Mouse (Mus musculus): ENCODE data around the gene Ccdc171. TPM values are rescaled to one million over a fixed set of nuclear protein-coding genes. Genes with fewer than 3 reads are reported as not detected.
"Not testable (repeated sequence)": the region's sequence is repeated elsewhere in the genome, so short reads cannot be mapped to it uniquely, and the experiment has no call there.

The Ccdc171 gene
- polyA plus RNA-seq, 1 experiment from 2014 or later: 3.5 TPM

DNA sequence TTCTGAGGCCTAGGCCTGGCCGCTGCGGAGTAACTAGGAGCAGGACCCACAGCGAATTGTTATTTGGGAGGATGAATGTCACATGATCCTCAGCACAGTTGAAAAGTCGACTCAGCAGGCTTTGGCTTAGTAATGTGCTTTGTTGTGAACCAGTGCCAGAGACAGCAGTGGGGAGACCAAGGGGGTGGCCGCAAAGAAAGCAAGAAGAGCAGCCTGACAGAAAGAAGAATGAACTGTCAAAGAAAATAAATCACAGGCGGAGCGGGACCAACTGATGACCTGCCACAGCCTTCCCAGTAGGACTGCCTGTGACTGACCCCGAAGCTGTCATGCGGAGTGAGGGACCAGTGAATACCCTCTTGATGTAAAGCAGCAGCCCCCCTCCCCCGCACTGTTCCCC is 131.2 kb downstream of the Ccdc171 start:
- no peaks in the 10 kb centered on the region for H3K36me3 ChIP-seq
- H3K4me1 ChIP-seq (replicated peaks): peaks cover 4% of the 10 kb centered on the region
- H3K9ac ChIP-seq: 0 out of 2 replicates have a peak overlapping the region, but pooled peaks have one; percentile 33
- peak overlapping the region; percentile 42 for H3K4me2 ChIP-seq
- H3K9me3 ChIP-seq (replicated peaks): no peaks in the 10 kb centered on the region
- 0 out of 2 replicates have a peak overlapping the region, but pooled peaks have one; percentile 1 for H3K4me3 ChIP-seq
- no peak for ATAC-seq (ENCODE audit: insufficient number of reproducible peaks, low FRiP score)
- 16% methylated on average over 10 of the region's 10 CpGs for WGBS
- no peak overlapping the region for H3K27ac ChIP-seq (ENCODE audit: poor library complexity, severe bottlenecking)
- H3K27me3 ChIP-seq (replicated peaks): no peaks in the 10 kb centered on the region

DNA sequence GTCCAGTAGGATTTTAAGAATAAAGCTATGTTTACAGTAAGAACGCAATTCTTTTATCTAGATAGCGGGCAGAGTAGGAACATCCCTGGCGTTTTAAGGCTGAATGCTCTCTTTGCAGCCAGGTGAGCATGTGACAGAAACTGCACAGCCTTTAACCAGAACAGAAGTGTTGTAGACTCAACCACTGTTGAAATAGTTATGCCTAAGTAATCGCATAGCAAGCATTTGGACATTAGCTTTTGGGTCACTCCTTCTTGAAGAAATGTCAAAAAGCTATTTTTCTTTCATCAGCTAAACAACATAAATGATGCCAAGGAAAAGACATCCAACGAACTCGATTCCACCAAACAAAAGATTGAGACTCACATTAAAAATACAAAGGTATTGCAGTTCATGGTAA is 131.7 kb downstream of the Ccdc171 start:
- no peak overlapping the region for H3K9ac ChIP-seq
- peak overlapping the region; percentile 42 for H3K4me2 ChIP-seq
- ATAC-seq (ENCODE audit: insufficient number of reproducible peaks, low FRiP score): no peak
- no peak overlapping the region for H3K27ac ChIP-seq (ENCODE audit: poor library complexity, severe bottlenecking)
- H3K4me3 ChIP-seq: no peak overlapping the region
- WGBS: 57% methylated on average over 6 of the region's 6 CpGs
- H3K27me3 ChIP-seq (replicated peaks): no peaks in the 10 kb centered on the region
- H3K9me3 ChIP-seq (replicated peaks): no peaks in the 10 kb centered on the region
- no peaks in the 10 kb centered on the region for H3K36me3 ChIP-seq
- peaks cover 4% of the 10 kb centered on the region for H3K4me1 ChIP-seq (replicated peaks)

DNA sequence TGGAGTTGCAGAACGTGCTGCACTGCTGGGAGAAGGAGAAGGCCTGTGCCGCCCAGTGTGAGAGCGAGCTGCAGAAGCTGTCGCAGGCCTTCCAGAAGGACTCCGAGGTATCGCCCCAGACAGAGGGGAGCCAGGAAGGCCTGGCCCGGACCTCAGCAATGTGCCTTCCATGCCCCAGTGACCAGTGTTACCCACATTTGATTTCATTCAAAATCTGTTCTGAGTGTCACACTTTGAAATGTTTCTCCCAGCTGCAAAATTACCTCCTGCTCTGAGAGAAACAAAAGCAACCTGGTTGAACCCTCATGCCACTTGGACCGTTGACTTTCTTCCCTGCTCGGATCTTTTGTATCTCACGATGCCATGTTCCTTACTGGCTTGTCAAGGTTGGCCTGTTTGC is 133.1 kb downstream of the Ccdc171 start:
- H3K27me3 ChIP-seq (replicated peaks): no peaks in the 10 kb centered on the region
- H3K27ac ChIP-seq (ENCODE audit: poor library complexity, severe bottlenecking): no peak overlapping the region
- H3K4me3 ChIP-seq: no peak overlapping the region
- H3K9ac ChIP-seq: no peak overlapping the region
- ATAC-seq (ENCODE audit: insufficient number of reproducible peaks, low FRiP score): no peak
- peaks cover 4% of the 10 kb centered on the region for H3K4me1 ChIP-seq (replicated peaks)
- no peaks in the 10 kb centered on the region for H3K36me3 ChIP-seq
- H3K9me3 ChIP-seq (replicated peaks): no peaks in the 10 kb centered on the region
- H3K4me2 ChIP-seq: no peak overlapping the region
- 80% methylated on average over 10 of the region's 10 CpGs for WGBS

GRCm38 (mm10) chr4:83659411-83659810 is 134.1 kb downstream of the Ccdc171 start:
- ATAC-seq (ENCODE audit: insufficient number of reproducible peaks, low FRiP score): no peak
- Histone ChIP-seq H3K27me3 (replicated peaks) (no peaks in the 10 kb centered on the region), H3K4me2 (no peak overlapping the region), H3K4me1 (replicated peaks) (peaks cover 4% of the 10 kb centered on the region), H3K4me3 (no peak overlapping the region), H3K27ac (ENCODE audit: poor library complexity, severe bottlenecking) (no peak overlapping the region), H3K9ac (no peak overlapping the region), H3K36me3 (no peaks in the 10 kb centered on the region), H3K9me3 (replicated peaks) (no peaks in the 10 kb centered on the region)
- 63% methylated on average over 11 of the region's 11 CpGs for WGBS

DNA sequence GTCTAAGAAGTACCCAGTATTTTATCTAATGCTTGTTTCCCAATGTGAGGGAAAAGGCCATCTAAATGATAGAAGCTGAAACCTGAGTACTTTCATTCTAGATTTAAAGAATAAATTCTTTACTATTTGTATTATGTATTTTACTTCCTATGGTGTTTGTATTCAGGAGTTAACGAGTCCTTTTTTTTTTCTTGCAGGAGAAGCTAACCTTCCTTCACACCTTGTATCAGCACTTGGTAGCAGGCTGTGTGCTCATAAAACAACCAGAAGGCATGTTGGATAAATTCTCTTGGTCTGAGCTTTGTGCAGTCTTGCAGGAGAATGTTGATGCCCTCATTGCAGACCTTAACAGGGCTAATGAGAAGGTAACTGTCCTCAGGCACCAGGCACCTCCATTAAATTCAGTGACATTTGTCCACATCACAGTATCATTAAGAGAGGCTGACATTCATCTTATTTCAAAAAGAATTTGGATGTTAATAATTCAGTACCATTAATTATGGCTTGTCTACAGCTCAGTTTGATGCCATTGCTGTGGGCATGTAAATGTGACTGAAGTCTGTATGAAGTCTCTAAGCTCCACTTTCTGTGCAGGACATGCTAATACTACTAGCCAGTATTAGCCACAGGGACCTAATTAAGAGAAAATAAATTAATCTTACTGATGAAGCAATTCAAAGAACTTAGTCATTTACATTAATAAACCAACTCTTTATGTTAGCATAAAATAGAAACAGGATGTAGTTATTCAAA is 136.3 kb downstream of the Ccdc171 start:
- no peak overlapping the region for H3K4me3 ChIP-seq
- H3K9me3 ChIP-seq (replicated peaks): peaks cover 2% of the 10 kb centered on the region; the same call in 1 of the 2 replicates
- no peak overlapping the region for H3K9ac ChIP-seq
- H3K4me2 ChIP-seq: no peak overlapping the region
- H3K27me3 ChIP-seq (replicated peaks): no peaks in the 10 kb centered on the region
- ATAC-seq (ENCODE audit: insufficient number of reproducible peaks, low FRiP score): no peak
- WGBS: 77% methylated on average over 1 of the region's 1 CpGs
- H3K4me1 ChIP-seq (replicated peaks): no peaks in the 10 kb centered on the region
- H3K27ac ChIP-seq (ENCODE audit: poor library complexity, severe bottlenecking): no peak overlapping the region
- no peaks in the 10 kb centered on the region; the same call in 1 of the 2 replicates for H3K36me3 ChIP-seq

- no peak overlapping the region for H3K9ac ChIP-seq
- H3K36me3 ChIP-seq: no peaks in the 10 kb centered on the region; the same call in 1 of the 2 replicates
- 84% methylated on average over 4 of the region's 4 CpGs for WGBS
- H3K27ac ChIP-seq (ENCODE audit: poor library complexity, severe bottlenecking): no peak overlapping the region
- H3K4me2 ChIP-seq: no peak overlapping the region
- peaks cover 3% of the 10 kb centered on the region; the same call in 1 of the 2 replicates for H3K9me3 ChIP-seq (replicated peaks)
- ATAC-seq (ENCODE audit: insufficient number of reproducible peaks, low FRiP score): no peak
- no peaks in the 10 kb centered on the region for H3K27me3 ChIP-seq (replicated peaks)
- no peak overlapping the region for H3K4me3 ChIP-seq
- H3K4me1 ChIP-seq (replicated peaks): no peaks in the 10 kb centered on the region
Observed at GRCm38 (mm10) chr4:83662301-83662700, 137.0 kb downstream of the Ccdc171 start.

DNA sequence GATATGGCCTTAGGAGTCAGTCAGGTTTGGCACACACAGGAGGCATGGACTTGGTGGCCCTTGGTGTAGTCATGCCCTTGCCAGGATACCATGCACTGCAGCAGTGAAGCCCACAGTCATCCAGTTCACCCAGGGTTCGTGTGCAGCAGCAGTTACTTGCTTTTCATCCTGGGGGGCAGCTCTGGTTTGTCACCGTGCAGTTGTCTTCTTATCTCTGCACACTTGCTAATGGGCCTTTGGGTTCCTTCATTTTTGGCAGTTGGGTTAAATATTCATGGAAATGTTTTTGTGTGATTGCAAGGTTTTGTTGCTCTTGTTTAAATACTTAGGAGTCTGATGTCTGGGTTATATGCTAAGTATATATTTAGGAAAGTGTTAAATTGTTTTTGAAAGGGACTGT is 144.2 kb downstream of the Ccdc171 start:
- Histone ChIP-seq H3K27me3 (replicated peaks) (no peaks in the 10 kb centered on the region), H3K4me3 (no peak overlapping the region), H3K9ac (no peak overlapping the region), H3K4me2 (no peak overlapping the region), H3K36me3 (no peaks in the 10 kb centered on the region; the same call in 1 of the 2 replicates), H3K4me1 (replicated peaks) (no peaks in the 10 kb centered on the region), H3K9me3 (replicated peaks) (peaks cover 3% of the 10 kb centered on the region; the same call in 1 of the 2 replicates), H3K27ac (ENCODE audit: poor library complexity, severe bottlenecking) (no peak overlapping the region)
- no peak for ATAC-seq (ENCODE audit: insufficient number of reproducible peaks, low FRiP score)
- WGBS: 60% methylated on average over 2 of the region's 2 CpGs

- WGBS: 80% methylated on average over 4 of the region's 4 CpGs
Observed at GRCm38 (mm10) chr4:83675308-83675707, 150.0 kb downstream of the Ccdc171 start.

DNA sequence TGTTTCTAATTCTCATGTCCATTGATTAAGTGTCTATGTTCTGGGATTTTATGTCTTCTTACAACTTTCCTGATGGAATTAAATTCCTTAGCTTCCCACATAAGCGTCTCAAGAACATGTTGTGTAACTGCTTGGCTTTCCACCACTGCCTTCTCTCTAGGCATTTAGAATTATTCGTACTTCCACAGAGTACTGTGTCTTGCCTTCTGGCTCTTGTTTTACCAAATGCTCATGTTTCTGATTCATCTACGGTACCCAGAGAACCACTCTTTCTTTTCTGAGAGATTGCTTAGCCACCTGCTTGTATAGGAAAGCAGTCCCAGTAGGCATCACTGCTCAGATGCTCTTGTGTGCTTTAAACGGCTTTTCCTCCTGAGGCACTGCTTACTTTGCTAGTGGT is 151.1 kb downstream of the Ccdc171 start:
- peaks cover 10% of the 10 kb centered on the region for H3K9me3 ChIP-seq (replicated peaks)
- peaks cover 4% of the 10 kb centered on the region; the same call in 1 of the 2 replicates for H3K36me3 ChIP-seq
- no peak overlapping the region for H3K4me2 ChIP-seq
- no peaks in the 10 kb centered on the region for H3K4me1 ChIP-seq (replicated peaks)
- 87% methylated on average over 4 of the region's 4 CpGs for WGBS
- no peaks in the 10 kb centered on the region for H3K27me3 ChIP-seq (replicated peaks)
- no peak for ATAC-seq (ENCODE audit: insufficient number of reproducible peaks, low FRiP score)
- H3K4me3 ChIP-seq: no peak overlapping the region
- no peak overlapping the region for H3K27ac ChIP-seq (ENCODE audit: poor library complexity, severe bottlenecking)
- H3K9ac ChIP-seq: no peak overlapping the region

More at GRCm38 (mm10) chr4:83675308-83675707, 150.0 kb downstream of the Ccdc171 start:
- H3K27me3 ChIP-seq (replicated peaks); H3K4me2 ChIP-seq; H3K4me1 ChIP-seq (replicated peaks); ATAC-seq (ENCODE audit: insufficient number of reproducible peaks, low FRiP score); H3K9me3 ChIP-seq (replicated peaks); H3K4me3 ChIP-seq; H3K36me3 ChIP-seq; H3K27ac ChIP-seq (ENCODE audit: poor library complexity, severe bottlenecking); H3K9ac ChIP-seq: not testable (repeated sequence)

- Histone ChIP-seq H3K9me3 (replicated peaks) (no peaks in the 10 kb centered on the region), H3K4me1 (replicated peaks) (no peaks in the 10 kb centered on the region), H3K36me3 (no peaks in the 10 kb centered on the region), H3K4me3 (no peak overlapping the region), H3K4me2 (no peak overlapping the region), H3K9ac (no peak overlapping the region), H3K27ac (ENCODE audit: poor library complexity, severe bottlenecking) (no peak overlapping the region), H3K27me3 (replicated peaks) (no peaks in the 10 kb centered on the region)
- WGBS: 92% methylated on average over 14 of the region's 14 CpGs
- ATAC-seq (ENCODE audit: insufficient number of reproducible peaks, low FRiP score): no peak
Observed at GRCm38 (mm10) chr4:83681081-83681480, 155.7 kb downstream of the Ccdc171 start.

- Histone ChIP-seq H3K4me2 (no peak overlapping the region), H3K36me3 (no peaks in the 10 kb centered on the region), H3K4me1 (replicated peaks) (no peaks in the 10 kb centered on the region), H3K9ac (no peak overlapping the region), H3K27me3 (replicated peaks) (no peaks in the 10 kb centered on the region), H3K9me3 (replicated peaks) (no peaks in the 10 kb centered on the region), H3K27ac (ENCODE audit: poor library complexity, severe bottlenecking) (no peak overlapping the region), H3K4me3 (no peak overlapping the region)
- WGBS: 73% methylated on average over 7 of the region's 7 CpGs
- ATAC-seq (ENCODE audit: insufficient number of reproducible peaks, low FRiP score): no peak
Observed at GRCm38 (mm10) chr4:83682866-83683265, 157.5 kb downstream of the Ccdc171 start.
